Mouse (Mus musculus) forelimb bud, embryonic 11.5 days (tissue): ENCODE results near the gene Arsk.

Source experiments
- DNase-seq: peaks from one replicate; pipeline ENCODE4 v3.0.0-alpha.2; 2012; ENCODE audit warnings: low read depth, low spot score

Arsk gene

DNA sequence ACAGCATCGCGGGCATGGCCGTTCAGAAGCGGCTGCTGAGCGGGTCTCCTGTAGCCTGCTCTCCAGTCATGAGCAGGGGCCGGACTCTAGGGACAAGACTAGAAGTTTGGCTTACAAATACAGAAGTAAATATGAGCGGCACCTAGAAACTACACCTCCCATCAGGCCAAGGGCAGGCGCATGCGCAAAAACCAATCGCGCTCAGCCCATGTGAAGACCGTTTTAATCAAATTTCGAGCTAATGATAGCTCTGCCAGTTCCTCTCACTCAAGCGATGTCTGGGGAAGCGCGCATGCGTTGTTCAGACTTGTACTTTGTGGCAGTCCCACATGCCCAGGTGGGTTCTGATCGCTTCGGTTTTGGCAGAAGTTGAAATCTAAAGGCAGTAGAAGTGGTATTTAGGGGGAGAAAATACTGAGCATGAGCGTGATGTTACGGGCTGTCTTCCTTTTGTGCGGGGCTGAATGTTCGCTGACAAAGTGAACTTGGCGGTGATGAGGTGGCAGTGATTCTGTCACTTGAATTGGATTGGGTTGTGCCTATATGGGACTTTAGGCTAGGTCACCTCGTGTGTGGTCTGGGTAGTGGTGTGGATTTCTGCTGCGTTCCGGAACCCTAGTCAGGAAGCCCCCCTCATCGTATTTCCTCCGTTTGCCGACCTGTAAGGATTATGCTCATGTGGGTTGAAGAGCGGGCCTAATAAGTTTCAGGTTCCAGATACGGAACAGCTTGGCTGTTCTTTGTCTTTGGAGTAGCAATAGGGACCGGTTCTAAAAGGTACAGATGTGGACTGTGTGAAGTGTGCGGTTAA is at the start of gene Arsk, which contains the start of gene Ttc37:
Gene Arsk, minus strand, starts transcription at position 168 of the 811 bp plus-strand sequence.
Gene Ttc37, plus strand, starts transcription at position 242 of the 811 bp plus-strand sequence.
- DNase-seq = peak; percentile 98

DNA sequence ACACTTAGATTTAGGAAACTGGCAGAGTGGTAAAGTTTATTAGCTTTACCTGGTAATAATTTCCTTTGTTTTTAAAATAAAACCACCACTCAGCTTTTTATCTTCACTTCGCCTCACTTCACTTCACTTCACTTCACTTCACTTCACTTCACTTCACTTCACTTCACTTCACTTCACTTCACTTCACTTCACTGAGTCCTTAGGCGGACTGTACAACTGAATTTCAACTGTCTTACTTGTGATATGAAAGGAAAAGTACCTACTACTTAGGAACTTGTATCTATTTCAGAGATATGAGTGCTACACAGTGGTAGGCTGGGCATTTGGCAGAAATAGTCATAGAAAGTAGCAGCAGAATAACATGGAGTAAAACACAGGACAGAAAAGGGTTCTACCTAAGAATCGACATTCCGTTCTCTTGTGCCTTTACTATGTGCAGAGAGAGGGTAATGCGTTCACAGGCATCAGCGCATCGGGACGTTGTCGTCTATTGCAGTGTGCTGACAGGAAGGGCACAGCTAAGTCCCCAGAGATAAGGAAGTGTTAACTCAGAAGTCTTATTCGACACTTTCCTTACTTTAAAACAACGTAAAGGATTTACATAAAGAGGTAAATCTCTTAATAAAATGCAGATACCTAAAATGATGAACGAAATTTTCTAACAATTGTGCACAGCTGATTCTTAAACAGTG is 42.8 kb upstream of the Arsk start:
- DNase-seq = no peak

DNA sequence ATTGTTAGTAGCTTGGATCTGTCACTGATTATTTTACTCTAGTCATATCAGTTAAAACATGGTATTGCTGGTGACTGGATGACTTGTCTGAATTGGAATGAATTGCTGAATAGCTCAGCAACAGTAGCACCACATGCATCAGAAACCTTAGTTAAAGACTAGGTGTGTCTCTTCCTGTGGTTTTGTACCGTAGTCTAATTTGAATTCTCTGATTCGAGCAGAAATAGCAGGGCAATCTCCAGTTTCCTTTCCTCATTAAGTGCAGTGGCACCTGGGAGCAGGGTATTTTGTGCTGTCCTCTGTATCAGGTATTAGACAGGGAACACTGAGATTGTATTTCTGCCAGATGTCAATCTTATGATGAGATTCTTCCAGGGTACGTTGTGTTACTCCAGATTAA is 40.4 kb upstream of the Arsk start:
- DNase-seq = no peak

DNA sequence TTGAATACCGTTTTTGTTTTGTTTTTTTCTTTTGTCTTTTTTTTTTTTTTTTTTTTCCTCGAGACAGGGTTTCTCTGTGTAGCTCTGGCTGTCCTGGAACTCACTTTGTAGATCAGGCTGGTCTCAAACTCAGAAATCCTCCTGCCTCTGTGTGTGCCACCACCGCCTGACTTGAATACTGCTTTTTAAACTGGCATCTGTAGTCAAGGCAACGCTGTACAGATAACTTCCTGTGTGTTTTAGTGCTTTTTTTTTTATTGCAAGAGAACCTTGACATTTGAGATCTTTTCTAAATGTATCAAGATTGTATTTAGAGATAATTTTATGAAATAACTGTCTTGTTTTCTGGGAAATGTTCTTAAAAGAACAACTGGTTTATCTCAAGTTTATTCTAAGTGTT is 34.0 kb upstream of the Arsk start:
- DNase-seq = no peak

DNA sequence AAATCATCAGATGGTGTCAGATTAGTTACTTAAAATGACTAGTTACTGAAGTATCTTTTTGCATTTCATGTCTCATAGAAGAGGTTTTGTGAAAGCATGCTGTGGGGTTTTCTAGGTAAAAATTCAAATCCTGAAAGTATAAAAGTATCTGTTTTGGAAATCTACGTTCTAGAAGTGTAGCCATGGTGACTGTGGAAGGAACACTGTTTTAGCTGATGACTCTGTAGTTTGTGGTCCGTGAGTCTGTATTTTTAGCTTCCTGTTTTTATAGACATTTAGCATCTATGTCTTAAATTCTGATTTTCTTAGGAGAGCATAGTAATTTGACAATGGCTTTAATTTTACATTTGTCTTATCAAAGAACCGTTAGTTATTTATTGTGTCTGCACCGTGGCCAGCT is 30.3 kb upstream of the Arsk start:
- no peak for DNase-seq

DNA sequence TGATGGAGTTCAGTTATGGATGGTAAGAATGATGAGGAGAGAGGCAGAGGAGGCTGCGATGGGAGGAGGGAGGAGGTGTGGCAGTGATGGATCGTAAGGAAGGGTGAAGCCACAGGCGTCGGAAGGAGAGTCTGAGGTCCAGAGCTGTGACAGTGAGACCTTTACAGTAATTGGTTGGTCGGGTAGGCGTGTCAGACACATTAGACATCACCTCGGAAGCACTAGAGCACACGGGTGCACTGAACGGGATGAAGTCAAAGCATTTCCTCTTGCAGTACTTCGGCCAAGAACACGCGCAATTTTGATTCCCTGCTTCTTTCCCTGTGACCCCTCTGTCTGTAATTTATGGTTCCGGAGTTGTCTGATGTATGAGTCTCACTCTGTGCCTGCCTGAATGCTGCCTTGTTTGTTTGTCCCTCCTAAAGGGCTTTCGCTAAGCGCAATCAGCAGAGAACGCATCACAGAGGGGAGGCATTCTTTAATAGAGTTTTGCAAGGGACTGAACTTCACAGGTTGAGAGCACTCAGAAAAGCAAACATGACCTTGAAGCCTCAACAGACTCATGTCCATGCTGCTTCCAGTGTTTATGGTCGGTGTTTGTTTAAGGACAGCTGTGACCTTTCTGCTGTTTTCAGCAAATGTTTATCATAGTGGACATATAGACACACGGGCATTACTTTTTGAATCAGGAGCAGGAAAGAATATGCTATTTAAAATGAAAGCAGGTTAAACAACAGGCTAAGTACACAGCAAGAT is 10.8 kb upstream of the Arsk start:
- no peak for DNase-seq

DNA sequence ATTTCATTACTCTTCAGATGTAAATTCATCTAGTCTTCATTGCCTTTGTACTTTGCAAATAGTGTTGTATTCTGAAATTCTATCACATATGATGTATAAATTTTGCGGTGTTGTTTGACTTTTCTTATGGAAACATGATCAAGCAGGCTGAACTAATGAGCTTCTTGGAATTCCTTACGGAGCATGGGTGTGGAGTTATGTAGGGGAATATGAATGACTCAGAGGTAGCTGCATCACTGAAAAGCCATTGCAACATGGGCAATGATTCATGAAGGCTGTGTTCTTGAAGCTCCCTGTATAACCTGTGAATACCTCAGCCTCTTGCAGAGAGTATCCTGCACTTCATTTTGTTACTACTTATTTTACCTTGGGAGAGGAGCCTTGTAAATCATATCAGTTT is 3.5 kb upstream of the Arsk start:
- no peak for DNase-seq

DNA sequence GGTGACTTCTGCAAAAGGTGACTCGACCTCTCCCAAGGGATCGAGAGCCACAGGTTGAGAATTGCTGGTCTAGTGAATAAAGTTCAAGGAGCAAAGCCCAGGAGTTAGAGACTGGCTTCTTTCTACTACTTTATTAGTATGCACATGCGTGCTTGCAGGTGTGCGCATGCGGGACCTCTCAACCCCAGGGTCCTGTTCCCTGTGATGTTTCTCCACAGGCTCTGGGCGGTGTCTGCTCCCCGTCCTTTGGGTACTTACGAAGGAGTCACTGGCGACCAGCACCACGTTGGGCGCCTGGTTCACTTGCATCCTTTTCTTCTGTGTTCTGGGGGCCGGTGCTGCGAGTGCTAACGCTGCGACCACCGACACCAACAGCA is 356 bp downstream of the Arsk start:
- DNase-seq = peak; percentile 55

DNA sequence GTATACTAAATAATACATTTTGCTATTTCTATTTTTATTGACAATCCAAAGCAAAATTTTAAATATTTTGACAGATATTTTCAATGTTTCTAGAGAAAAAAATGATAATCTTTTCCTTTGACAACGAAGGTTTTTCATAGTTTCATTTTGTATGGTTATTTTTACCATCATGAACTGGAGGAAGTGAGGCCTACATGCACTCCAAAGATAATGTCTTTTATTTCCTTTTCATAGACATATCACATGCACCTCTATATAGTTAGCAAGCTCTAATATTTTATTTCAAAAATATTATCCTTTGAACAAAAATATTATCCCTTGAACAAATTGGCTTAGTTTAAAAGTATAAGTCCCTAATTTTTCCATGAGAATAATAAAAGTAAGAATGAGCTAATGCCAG is 24.1 kb downstream of the Arsk start:
- no peak for DNase-seq

DNA sequence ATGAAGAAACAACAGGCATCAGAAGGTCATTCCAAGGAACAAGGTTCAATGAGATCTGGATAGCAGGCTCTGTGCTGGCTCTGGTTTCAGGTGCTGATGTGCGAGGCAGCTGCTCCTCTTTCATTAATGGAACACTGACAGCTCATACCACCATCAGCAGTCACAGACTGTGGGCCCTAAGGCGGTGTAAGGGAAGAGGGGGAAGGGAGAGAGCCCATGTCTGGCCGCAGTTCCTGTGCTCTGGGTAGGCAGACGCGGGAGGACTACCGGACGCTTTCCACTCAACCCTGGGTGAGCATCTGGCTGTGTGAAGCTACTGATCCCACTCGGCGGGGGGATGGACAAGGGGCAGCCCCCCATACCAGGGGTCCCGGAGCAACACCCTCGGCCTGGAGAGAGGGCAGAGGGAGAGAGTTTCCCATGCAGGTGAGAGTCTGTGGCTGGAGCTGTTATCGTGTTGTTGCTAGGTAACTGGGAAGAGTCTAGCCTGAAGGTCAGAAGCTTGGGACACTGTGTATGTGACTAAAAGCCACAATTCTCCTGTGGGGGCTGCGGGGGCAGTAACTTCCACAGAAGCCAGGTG is 34.0 kb downstream of the Arsk start:
- DNase-seq = no peak

DNA sequence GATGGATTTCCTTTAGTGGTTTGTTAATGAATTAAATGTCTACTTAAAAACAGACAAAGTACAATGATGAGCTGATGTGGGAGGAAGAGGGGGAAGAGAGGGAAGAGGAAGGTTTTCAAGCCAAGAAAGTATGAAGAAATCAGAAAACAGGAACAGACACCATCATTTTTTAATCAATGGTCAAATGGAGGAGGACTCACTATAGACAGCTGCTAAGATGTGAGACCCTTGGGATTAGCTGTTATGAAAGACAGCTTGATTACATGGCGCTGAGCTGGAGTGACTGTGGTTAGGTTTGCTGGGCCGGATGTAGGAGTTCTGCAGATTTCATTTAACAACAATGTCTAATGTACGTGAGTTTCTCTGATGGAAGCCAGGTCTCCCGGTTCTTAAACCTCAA is 34.9 kb downstream of the Arsk start:
- no peak for DNase-seq

DNA sequence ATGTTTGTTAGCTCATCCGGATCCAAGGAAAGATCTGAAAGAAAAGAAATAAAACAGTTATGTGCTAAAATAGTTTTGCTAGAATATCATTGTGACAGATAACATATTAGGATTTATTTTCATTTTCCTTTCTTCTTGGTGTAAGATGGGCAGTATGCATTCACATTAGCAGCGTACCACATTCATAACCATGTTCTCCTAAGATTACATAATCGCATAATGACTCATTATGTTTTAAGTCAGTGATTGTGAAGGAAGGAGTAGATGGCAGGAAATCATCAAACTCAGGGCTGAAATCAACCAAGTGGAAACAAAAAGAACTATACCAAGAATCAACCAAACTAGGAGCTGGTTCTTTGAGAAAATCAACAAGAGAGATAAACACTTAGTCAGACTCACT is 35.9 kb downstream of the Arsk start:
- no peak for DNase-seq

DNA sequence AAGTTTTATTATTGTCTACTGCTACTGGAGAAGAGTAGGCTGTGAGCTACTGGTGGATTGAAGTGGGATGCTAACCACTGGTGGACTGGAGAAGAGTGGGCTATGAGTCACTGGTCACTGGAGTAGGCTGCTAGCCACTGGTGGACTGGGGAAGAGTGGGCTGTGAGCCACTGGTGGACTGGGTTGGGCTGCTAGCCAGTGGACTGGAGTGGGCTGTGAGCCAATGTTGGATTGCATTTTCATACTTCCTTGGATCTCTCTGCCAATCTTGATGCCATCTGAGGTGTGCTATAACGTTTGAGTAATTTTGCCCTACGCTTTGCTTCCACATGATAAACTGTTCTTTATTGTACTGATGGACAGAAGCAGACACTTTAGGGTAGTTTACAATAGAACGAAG is 36.3 kb downstream of the Arsk start:
- DNase-seq = no peak

DNA sequence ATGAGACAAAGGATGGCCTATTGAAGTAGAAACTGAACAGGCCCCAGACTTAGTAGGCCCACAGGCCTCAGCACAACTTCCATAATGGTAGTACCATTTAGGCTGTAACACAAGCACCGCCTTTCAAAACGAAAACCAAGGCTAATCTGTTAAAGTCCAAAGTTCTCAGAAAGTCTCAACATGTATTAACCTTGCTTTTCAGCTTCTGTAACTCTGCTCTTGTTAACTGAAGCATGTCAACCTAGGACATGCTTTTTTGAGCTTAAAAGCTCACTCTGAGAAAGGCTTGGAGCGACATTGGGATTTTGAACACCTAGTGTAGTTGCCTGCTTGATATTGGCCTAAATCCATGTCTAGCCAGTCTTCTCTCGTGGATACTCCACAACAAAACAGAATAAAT is 38.9 kb downstream of the Arsk start:
- no peak for DNase-seq

DNA sequence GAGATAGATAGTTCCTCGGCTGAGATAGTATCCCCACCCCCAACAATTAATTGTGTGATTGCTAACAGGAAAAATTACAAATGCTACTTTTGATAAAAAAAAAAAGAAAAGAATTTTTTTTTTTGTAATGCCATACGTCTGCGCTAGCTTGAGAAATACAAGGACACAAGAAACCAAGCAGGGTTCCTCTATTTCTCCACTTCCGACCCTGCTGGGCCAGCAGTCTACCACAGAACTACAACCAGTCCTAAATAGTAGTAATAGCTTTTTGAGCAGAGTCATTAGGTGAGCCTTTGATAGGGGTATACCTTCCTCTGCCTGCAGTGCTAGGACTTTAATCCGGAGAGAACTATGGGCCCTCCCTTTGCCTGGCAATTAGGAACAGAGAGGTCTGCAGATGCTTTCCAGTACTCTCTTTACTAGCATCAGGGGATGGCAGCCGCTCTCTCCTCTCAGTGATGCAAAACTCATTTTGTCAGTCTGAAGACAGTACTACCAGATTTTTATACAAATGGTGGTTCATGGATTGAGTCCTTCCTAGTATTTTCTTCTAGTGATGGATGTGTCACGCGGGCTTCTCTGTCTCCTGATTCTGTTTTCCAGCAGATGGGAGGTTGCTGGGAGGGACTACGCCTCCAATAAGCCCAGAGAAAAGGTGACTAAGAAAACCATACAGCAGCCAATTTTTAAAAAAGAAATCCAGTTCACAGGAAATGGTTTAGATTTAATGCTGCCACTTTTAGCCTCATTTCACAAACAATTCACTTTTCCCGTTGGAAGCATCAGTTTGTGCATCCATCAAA is 41.0 kb downstream of the Arsk start:
- DNase-seq = no peak

DNA sequence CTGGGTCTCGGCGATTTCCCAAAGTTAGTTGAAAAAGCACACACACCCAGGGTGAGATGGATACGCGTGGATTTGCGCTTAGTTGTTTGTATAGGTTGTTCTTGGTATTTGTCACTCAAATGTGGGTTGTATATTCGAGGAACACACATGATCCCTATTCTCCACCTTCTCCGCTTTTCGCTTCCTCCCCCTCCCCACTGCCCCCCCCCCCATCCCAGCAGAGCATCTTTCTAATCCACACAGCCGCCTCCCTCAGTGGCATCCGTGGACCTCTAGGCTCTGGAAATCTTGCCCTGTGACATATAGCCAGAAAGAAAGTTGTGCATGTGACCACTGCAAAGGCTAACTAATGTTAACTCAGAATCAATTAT is 41.6 kb downstream of the Arsk start, which contains the start of gene Gpr150:
Gene Gpr150, minus strand, starts transcription at position 101 of the 371 bp plus-strand sequence.
- no peak for DNase-seq

DNA sequence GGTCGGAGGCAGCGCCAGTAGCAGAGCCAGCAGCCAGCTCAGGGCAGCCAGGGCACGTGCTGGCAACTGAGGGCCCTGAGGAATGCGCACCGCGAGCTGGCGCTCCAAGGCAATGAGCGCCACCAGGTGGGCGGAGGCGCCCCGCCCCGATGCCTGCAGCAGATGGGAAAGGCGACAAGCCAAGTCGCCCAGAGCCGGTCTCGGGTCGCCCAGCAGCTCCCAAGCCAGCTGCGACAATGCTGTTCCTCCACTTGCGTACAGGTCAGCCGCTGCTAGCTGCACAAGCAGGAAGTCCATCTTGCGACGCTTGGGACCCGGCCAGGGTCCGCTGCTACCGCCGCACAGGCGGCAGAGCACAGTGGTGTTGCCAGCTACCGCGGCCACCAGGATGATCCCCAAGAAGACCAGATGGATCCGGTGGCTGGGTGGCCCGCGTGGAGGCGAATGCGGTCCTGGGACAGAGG is 42.2 kb downstream of the Arsk start:
- peak; percentile 80 for DNase-seq

DNA sequence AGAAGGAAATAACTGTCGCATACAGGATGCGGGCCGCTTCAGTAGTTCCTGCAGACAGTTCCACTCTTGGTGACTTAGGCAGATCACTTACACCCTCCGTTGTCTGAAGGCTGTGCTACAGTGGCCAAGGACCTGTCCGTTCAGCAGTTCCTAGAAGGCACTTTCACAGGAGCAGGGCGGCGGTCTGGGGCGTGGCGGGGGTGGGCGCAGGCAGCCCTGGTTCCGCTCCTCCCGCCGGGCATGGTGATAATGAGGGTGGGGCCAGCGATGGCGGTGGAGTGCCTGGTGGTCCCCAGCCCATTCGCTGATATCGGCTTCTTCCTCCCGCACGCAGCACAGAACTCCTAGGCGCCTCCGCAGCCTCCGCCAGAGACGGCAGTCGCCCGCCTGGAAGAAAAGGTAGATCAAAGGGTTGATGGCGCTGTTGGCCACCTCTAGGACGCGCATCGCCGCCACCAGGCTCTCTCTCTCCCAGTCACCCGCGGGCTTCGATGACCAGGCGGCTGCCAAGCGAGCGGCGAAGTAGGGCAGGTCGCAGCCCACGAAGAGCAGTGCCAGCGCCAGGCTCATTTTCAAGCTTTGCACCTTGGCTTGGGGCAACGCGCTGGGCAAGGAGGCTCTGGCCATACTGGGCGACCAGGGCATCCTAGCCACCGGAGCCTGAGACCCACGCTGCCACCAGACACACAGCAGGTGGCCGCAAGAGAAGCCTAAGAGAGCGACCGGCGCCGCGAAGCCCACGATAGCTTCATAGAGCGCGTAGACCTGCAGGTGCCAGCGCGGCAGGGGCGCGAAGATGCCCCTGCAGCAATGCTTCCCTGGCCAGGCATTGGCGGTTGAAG is 42.8 kb downstream of the Arsk start:
- peak; percentile 21 for DNase-seq

DNA sequence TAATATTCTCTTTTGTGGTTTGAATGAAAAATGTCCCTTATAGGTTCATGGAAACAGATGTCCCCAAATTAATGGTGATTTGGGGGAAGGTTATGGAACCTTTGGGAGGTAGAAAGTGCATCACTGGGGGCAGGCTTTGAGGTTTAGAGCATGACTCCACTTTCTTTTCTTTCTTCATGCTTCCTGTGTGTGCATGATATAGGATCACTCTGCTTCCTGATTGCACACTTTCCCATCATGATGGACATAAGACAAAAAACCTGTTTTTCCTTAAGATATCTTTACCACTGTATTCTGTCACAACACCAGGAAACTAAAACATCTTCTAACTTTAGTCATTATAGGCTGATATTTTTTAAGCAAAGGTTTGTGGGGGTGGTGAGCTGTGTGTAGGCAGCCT is 53.5 kb downstream of the Arsk start:
- no peak for DNase-seq

DNA sequence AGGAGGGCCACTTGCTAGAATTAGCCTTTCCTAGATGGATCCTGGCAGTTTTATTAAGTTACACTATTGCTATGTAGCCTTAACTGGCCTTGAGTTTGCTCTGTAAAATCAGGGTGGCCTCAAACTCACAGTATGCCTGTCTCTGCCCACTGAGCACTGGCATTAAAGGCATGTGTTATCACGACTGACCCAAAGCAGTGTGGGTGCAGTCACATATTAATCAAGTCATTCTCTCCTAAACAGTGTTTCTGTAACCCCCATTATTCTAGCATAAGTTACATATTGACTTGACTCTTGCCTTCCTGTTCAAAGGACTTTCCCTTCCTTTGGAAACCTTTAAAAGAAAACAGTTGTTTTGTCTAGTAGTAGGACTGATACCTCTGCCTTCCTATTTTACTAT is 56.0 kb downstream of the Arsk start:
- DNase-seq = no peak
